Mouse (Mus musculus) MEL-GATA-1-ER (cell line): Measurements from ENCODE around the gene Abcc8.
"Not testable (repeated sequence)": the region's sequence is repeated elsewhere in the genome, so short reads cannot be mapped to it uniquely, and the experiment has no call there.

Experiments used
- DNase-seq: peaks from one replicate; pipeline ENCODE4 v3.0.0-alpha.2; 2012; ENCODE audit warnings: low read depth; ENCODE audit errors: extremely low read depth

Gene Abcc8

GRCm38 (mm10) chr7:46179431-46180275 lies at the start of gene Abcc8:
Abcc8 (minus strand) TSS chr7:46180033.
- DNase-seq = no peak

- no peak for DNase-seq
These were observed 47.1 kb upstream of the Abcc8 start for GRCm38 (mm10) chr7:46226936-46227335.

- no peak for DNase-seq
These were observed 46.4 kb upstream of the Abcc8 start for GRCm38 (mm10) chr7:46226253-46226652.

GRCm38 (mm10) chr7:46220591-46221129 lies 40.8 kb upstream of the Abcc8 start:
- DNase-seq = no peak

- peak; percentile 22 for DNase-seq
These were observed 38.6 kb upstream of the Abcc8 start for GRCm38 (mm10) chr7:46218415-46218814.

GRCm38 (mm10) chr7:46216481-46216880 lies 36.6 kb upstream of the Abcc8 start:
- no peak for DNase-seq

- DNase-seq = no peak
These were observed 30.4 kb upstream of the Abcc8 start for GRCm38 (mm10) chr7:46210276-46210675.

GRCm38 (mm10) chr7:46208131-46208530 lies 28.3 kb upstream of the Abcc8 start:
- DNase-seq = no peak

- no peak for DNase-seq
These were observed 24.9 kb upstream of the Abcc8 start for GRCm38 (mm10) chr7:46204775-46205174.

GRCm38 (mm10) chr7:46204046-46204471 lies 24.2 kb upstream of the Abcc8 start:
- DNase-seq = peak; percentile 13

GRCm38 (mm10) chr7:46201649-46202048 lies 21.8 kb upstream of the Abcc8 start:
- no peak for DNase-seq

GRCm38 (mm10) chr7:46200021-46200420 lies 20.2 kb upstream of the Abcc8 start:
- no peak for DNase-seq

GRCm38 (mm10) chr7:46195356-46195755 lies 15.5 kb upstream of the Abcc8 start:
- no peak for DNase-seq

GRCm38 (mm10) chr7:46184232-46184631 lies 4.4 kb upstream of the Abcc8 start:
- no peak for DNase-seq

GRCm38 (mm10) chr7:46181590-46181989 lies 1.8 kb upstream of the Abcc8 start:
- DNase-seq = no peak

- not testable (repeated sequence) for DNase-seq
These were observed 10.9 kb downstream of the Abcc8 start for GRCm38 (mm10) chr7:46168980-46169379.

GRCm38 (mm10) chr7:46168402-46168801 lies 11.4 kb downstream of the Abcc8 start:
- DNase-seq = no peak

- no peak for DNase-seq
These were observed 11.9 kb downstream of the Abcc8 start for GRCm38 (mm10) chr7:46167901-46168300.

GRCm38 (mm10) chr7:46165876-46166275 lies 14.0 kb downstream of the Abcc8 start:
- DNase-seq = no peak

GRCm38 (mm10) chr7:46162731-46163130 lies 17.1 kb downstream of the Abcc8 start:
- no peak for DNase-seq

- DNase-seq = no peak
These were observed 17.6 kb downstream of the Abcc8 start for GRCm38 (mm10) chr7:46162132-46162727.

GRCm38 (mm10) chr7:46161615-46162014 lies 18.2 kb downstream of the Abcc8 start:
- DNase-seq = no peak
